Mouse (Mus musculus) myocyte (in vitro differentiated cells): Measurements from ENCODE around the gene Zfp839. TPM values are rescaled to one million over a fixed set of nuclear protein-coding genes. Genes with fewer than 3 reads are reported as not detected.

Experiments
- H3K27me3 ChIP-seq: one replicate; pipeline ENCODE4 v1.6.1; 2011; ENCODE audit not compliant: control insufficient read depth, insufficient read depth, insufficient read length
- H3K36me3 ChIP-seq: one replicate; pipeline ENCODE4 v1.6.1; 2011; ENCODE audit not compliant: control insufficient read depth, insufficient read depth
- H3K4me2 ChIP-seq: one replicate; pipeline ENCODE4 v1.6.1; 2011; ENCODE audit warnings: low read depth, control low read depth
- H3K4me3 ChIP-seq: one replicate; pipeline ENCODE4 v1.5.1; 2011; ENCODE audit warnings: mild to moderate bottlenecking, control low read depth, moderate library complexity
- H3K79me2 ChIP-seq: one replicate; pipeline ENCODE4 v1.6.1; 2011; ENCODE audit not compliant: control insufficient read depth, insufficient read depth
- H3ac ChIP-seq: one replicate; pipeline ENCODE4 v1.6.1; 2011; ENCODE audit not compliant: control insufficient read depth, insufficient read length
- CEBPB ChIP-seq: IDR thresholded peaks from 2 replicates; pipeline ENCODE4 v1.6.1; 2011; ENCODE audit warnings: mild to moderate bottlenecking, moderate library complexity; ENCODE audit not compliant: poor library complexity, insufficient read depth, severe bottlenecking
- E2F4 ChIP-seq: IDR thresholded peaks from one replicate; pipeline ENCODE4 v1.6.1; 2011; ENCODE audit warnings: mild to moderate bottlenecking, control low read depth, moderate library complexity; ENCODE audit not compliant: insufficient read depth
- MAX ChIP-seq: IDR thresholded peaks from one replicate; pipeline ENCODE4 v1.6.1; 2011; ENCODE audit warnings: low read depth, mild to moderate bottlenecking, control low read depth
- MYOD1 ChIP-seq, 3 experiments: IDR thresholded peaks; one replicate each; pipeline ENCODE4 v1.6.1; 2011; ENCODE audit warnings: control low read depth in 2 of 3, low read depth in 2 of 3, mild to moderate bottlenecking in 2 of 3, moderate library complexity in 1 of 3; ENCODE audit not compliant: insufficient read length in 2 of 3, control insufficient read depth in 1 of 3
- MYOG ChIP-seq, 3 experiments: IDR thresholded peaks; one replicate each; pipeline ENCODE4 v1.6.1; 2011; ENCODE audit warnings: control low read depth in 2 of 3, low read depth in 2 of 3, mild to moderate bottlenecking in 2 of 3; ENCODE audit not compliant: insufficient read length in 2 of 3, control insufficient read depth in 1 of 3, insufficient read depth in 1 of 3
- POLR2A ChIP-seq: IDR thresholded peaks from one replicate; pipeline ENCODE4 v1.6.1; 2011; ENCODE audit warnings: low read depth, mild to moderate bottlenecking, control low read depth, moderate library complexity; ENCODE audit not compliant: insufficient read length
- POLR2AphosphoS2 ChIP-seq: IDR thresholded peaks from one replicate; pipeline ENCODE4 v1.6.1; 2011; ENCODE audit warnings: low read depth, control low read depth; ENCODE audit not compliant: insufficient read length
- REST ChIP-seq: IDR thresholded peaks from one replicate; pipeline ENCODE4 v1.6.1; 2011; ENCODE audit warnings: mild to moderate bottlenecking, control low read depth, moderate library complexity; ENCODE audit not compliant: insufficient read depth, insufficient read length
- SRF ChIP-seq: IDR thresholded peaks from one replicate; pipeline ENCODE4 v1.6.1; 2011; ENCODE audit warnings: low read depth; ENCODE audit not compliant: control insufficient read depth, insufficient read length
- TCF12 ChIP-seq: IDR thresholded peaks from one replicate; pipeline ENCODE4 v1.6.1; 2011; ENCODE audit warnings: mild to moderate bottlenecking, control low read depth; ENCODE audit not compliant: poor library complexity, insufficient read depth, severe bottlenecking
- TCF3 ChIP-seq: IDR thresholded peaks from one replicate; pipeline ENCODE4 v1.6.1; 2011; ENCODE audit warnings: low read depth, control low read depth; ENCODE audit not compliant: insufficient read length
- USF1 ChIP-seq: IDR thresholded peaks from one replicate; pipeline ENCODE4 v1.6.1; 2011; ENCODE audit warnings: low read depth, mild to moderate bottlenecking, control low read depth, moderate library complexity
- polyA plus RNA-seq: library from polyadenylated mRNA; unstranded; fragments of >200 nt; fragmentation: generic; extraction: Trizol; gene quantifications from one replicate; pipeline ENCODE4 v1.2.1, GENCODE M21; 2012; ENCODE audit warnings: missing spikeins

Gene Zfp839
- polyA plus RNA-seq, 1 experiment: 3.1 TPM

DNA sequence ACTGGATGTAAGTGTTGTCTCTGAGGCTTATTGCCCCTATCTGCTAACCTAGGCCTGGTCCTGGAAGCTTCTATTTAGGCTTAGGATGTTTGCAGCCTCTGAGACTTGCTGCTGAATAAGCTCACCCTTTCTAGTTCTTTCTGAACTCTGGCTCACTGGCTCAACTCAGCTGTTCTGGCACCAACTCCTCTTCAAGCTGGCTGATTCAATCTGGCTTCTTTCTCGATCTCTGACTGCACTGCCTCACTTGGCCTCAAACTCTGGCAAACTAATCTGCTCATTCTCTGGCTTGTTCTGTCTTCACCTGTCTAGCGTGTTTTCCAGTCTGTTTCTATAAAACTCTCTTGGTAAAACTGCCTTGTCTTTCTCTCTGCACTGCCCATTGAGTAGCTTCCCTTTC lies 25.3 kb downstream of the Zfp839 start:
- Histone ChIP-seq H3K4me2 (no peak overlapping the region), H3K79me2 (no peaks in the 10 kb centered on the region), H3K36me3 (peaks cover 23% of the 10 kb centered on the region), H3K4me3 (no peak overlapping the region), H3ac (no peak overlapping the region), H3K27me3 (no peaks in the 10 kb centered on the region)
- TF ChIP-seq TCF12: no peak

- no peak overlapping the region for H3ac ChIP-seq
- peaks cover 12% of the 10 kb centered on the region for H3K36me3 ChIP-seq
- TF ChIP-seq SRF (no peak), POLR2A (no peak), POLR2AphosphoS2 (no peak), MYOD1 (IDR thresholded peaks at IDR 0.05; ENCODE audit: control insufficient read depth in 1 of 3, insufficient read length in 2 of 3, low read depth in 2 of 3) (no peak), MAX (no peak), CEBPB (no peak), MYOG (IDR thresholded peaks at IDR 0.05; ENCODE audit: control insufficient read depth in 1 of 3, insufficient read depth in 1 of 3, insufficient read length in 2 of 3, low read depth in 2 of 3) (no peak), REST (no peak), E2F4 (no peak)
- no peak overlapping the region for H3K4me2 ChIP-seq
- H3K27me3 ChIP-seq: no peaks in the 10 kb centered on the region
- H3K4me3 ChIP-seq: no peak overlapping the region
- H3K79me2 ChIP-seq: peaks cover 16% of the 10 kb centered on the region
Measured at GRCm38 (mm10) chr12:110882291-110882690, 32.2 kb downstream of the Zfp839 start.

- H3ac ChIP-seq: no peak overlapping the region
- peaks cover 31% of the 10 kb centered on the region for H3K79me2 ChIP-seq
- H3K4me3 ChIP-seq: no peak overlapping the region
- no peaks in the 10 kb centered on the region for H3K27me3 ChIP-seq
- H3K36me3 ChIP-seq: no peaks in the 10 kb centered on the region
- no peak for TF ChIP-seq MYOG (IDR thresholded peaks at IDR 0.05; ENCODE audit: control insufficient read depth in 1 of 3, insufficient read depth in 1 of 3, insufficient read length in 2 of 3, low read depth in 2 of 3)
- no peak overlapping the region for H3K4me2 ChIP-seq
Measured at GRCm38 (mm10) chr12:110885251-110885650, 35.2 kb downstream of the Zfp839 start.

GRCm38 (mm10) chr12:110888106-110888505 lies 38.1 kb downstream of the Zfp839 start:
- Histone ChIP-seq H3K36me3 (no peaks in the 10 kb centered on the region), H3ac (peak overlapping the region; percentile 88), H3K79me2 (peaks cover 53% of the 10 kb centered on the region), H3K4me3 (peak overlapping the region; percentile 92), H3K4me2 (peak overlapping the region; percentile 100), H3K27me3 (no peaks in the 10 kb centered on the region)
- TF ChIP-seq POLR2AphosphoS2 (no peak), MYOG (IDR thresholded peaks at IDR 0.05; ENCODE audit: control insufficient read depth in 1 of 3, insufficient read depth in 1 of 3, insufficient read length in 2 of 3, low read depth in 2 of 3) (no peak), REST (no peak), CEBPB (no peak), USF1 (no peak), POLR2A (no peak), TCF12 (no peak)

DNA sequence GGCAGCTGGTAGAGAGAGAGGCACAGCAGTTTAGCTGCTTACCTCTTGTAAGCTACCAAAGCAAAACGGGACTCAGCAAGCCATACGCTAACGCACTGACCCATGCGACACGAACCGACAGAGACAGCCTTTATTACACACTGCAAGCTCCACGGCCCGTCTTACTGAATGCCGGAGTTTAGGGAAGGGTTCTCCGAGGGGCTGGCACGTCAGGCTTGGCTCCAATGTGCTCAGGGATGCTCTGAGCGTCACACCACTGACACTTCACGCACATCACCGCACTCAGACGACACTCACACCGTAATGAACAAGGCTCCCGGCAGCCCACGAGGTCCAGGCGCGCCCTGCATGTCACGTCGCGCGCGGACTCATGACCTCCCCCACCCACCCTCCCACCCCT lies 38.6 kb downstream of the Zfp839 start:
- Histone ChIP-seq H3K36me3 (no peaks in the 10 kb centered on the region), H3K4me3 (peak overlapping the region; percentile 92), H3K79me2 (peaks cover 53% of the 10 kb centered on the region), H3K27me3 (no peaks in the 10 kb centered on the region), H3ac (peak overlapping the region; percentile 88), H3K4me2 (peak overlapping the region; percentile 100)
- TF ChIP-seq REST (no peak), TCF3 (no peak), MYOG (IDR thresholded peaks at IDR 0.05; ENCODE audit: control insufficient read depth in 1 of 3, insufficient read depth in 1 of 3, insufficient read length in 2 of 3, low read depth in 2 of 3) (no peak), CEBPB (no peak), MYOD1 (IDR thresholded peaks at IDR 0.05; ENCODE audit: control insufficient read depth in 1 of 3, insufficient read length in 2 of 3, low read depth in 2 of 3) (no peak), TCF12 (no peak), E2F4 (no peak), POLR2AphosphoS2 (no peak), POLR2A (no peak), SRF (no peak), MAX (no peak), USF1 (no peak)
